Mouse (Mus musculus) stomach, postnatal 0 days (tissue): ENCODE results near the gene Afp.

ENCODE experiments used
- CTCF ChIP-seq: IDR thresholded peaks from 2 replicates; pipeline ENCODE4 v1.5.1; 2016; ENCODE audit warnings: antibody characterized with exemption, low read depth, mild to moderate bottlenecking, moderate library complexity
- EP300 ChIP-seq: optimal IDR thresholded peaks from 2 replicates; pipeline ENCODE3; 2016; ENCODE audit warnings: antibody characterized with exemption

GRCm38 (mm10) chr5:90504742-90505141 is 14.2 kb downstream of the Afp start:
- TF ChIP-seq EP300 = no peak
- no peak for TF ChIP-seq CTCF
